Mouse (Mus musculus): Measurements from ENCODE around the gene Duox2.

GRCm38 (mm10) chr2:122235425-122235824, 62.8 kb downstream of the Duox2 start:
- TF ChIP-seq CTCF (IDR thresholded peaks at IDR 0.05; ENCODE audit: low read depth, low read length) (no peak), POLR2A (IDR thresholded peaks at IDR 0.05; ENCODE audit: extremely low read depth, insufficient read depth, low read length) (no peak)

Data from liver, adult 2 months (tissue).